Mouse (Mus musculus) CH12F3 (cell line): ENCODE data around the gene Btk.

Source experiments
- in situ Hi-C: fragments of 300-500 bp; cut with MboI; formaldehyde crosslinking; loops from 2 replicates; pipeline ENCODE4 v1.14.3; 2020; ENCODE audit warnings: low sequenced_read_pairs

The Btk gene

DNA sequence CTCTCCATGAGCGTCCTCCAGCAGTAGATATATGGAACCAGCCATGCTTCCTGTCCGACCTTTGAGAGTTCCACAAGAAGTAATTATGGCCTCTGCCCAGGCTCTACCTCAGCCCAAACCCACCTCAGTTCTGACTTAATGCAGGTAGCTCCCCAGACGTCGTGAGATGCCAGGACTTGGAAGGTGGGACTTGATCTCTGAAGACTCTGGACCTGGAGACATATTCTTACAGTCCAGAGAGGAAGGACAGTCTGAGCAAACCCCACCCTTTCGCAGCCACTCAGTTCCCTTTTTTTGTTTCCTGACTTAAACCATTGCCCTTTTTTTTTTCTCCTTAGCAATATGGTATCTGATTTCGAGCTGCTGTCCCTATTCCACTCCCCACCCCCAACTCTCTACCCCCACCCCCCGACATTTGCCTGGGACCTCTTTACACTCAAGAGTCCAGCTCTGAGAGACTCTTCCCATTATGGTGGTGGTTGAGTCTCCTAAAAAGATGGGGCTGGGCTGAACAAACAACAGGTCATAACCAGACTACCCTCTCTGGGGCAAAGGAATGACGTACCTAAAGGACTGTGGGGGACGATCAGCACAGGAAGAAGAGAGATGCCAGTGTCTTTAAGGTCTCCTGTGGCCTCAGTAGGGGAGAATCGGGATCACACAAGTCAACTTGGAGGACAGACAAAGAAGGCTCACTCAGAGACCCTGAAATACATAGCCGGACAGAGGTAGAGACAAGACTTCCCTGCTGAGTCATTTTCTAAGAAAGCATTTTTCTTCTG is at the start of gene Btk:
Gene Btk, minus strand, starts transcription at position 683 of the 782 bp plus-strand sequence.
- in situ Hi-C loops = no loop called here

GRCm38 (mm10) chrX:134632710-134633109 is 49.3 kb upstream of the Btk start:
- in situ Hi-C loops = no loop called here

DNA sequence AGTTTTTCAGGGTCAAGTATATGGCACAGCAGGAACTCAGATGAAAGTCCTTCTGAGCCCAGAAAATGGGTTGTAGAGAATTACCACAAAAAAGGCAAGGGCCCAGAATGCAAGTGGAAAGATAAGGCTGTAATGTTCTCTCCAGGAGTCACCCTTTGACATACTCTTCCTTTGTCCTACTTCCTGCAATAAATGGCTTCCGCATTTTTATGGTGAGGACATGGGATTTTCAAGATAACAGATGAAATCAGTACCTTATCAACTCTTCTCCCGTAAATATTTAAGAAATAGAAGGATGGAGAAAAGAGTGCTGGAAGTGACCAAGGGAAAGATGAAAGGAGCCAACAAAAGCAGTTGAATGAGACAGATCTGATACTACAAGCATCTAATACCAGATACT is 44.8 kb upstream of the Btk start:
- in situ Hi-C loops = no loop called here

DNA sequence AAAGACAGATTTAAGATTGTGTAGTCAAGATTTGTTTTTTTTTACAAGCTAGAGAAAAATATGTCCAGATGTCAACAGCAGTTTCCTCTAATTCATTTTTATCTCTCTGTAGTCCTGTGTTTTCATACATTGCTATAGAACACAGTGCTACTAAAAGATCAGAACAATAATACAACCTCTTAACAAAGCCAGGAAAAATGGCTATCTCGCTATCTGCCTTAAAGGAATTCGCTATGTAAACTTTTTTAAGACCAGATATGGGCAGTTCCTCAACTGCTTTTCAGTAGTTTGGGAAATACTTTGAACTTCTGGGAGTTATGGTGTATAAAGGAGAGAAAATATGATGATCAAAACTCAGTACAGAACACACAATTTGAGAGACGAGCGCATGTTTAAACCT is 40.0 kb upstream of the Btk start:
- in situ Hi-C loops = no loop called here

DNA sequence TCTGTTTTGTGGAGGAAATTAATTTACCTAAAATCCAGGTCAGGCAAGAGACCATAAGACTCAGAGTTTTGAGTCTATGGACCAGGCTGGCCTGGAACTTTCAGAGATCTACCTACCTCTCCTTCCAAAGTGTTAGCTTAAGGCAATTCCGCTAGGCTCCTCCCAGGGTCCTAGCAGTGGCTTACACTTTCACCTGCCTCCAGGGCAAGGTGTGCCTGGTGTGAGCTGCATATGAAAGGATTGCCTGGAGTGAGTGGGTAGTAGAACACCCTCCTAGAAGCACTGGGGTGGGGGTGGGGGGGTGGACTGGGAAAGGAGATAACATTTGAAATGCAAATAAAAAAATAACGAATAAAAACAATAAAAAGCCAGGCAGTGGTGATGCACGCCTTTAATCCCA is 38.3 kb upstream of the Btk start:
- in situ Hi-C loops = no loop called here

DNA sequence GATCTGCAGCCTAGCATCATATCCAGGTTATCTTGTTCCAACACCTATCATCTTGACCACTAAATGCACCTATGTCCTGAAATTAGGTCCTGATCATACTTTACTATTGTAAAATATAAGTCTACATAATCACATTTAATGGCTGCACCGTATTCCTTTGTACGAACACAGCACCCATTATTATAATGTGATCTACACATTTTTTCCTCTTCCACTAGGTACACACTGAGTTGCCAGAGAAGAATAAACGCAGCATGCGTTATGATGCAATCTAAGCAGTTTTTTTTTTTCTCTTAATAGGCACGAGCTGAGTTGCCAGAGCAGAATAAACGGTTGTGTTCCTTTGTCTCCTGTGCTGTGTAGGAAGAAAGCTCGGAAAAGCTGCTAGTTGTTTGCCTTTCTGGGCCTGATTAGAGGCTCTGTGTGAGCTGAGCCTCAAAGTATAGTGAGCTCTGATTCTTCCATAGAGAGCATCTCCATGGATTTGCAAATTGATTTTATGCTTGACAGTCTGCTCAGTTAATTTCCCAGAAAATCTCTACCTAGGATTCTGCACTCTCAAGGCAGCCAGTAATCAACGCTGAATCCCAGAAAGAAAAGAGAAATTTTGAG is 37.0 kb upstream of the Btk start:
- in situ Hi-C loops = no loop called here

- in situ Hi-C loops = no loop called here
These were observed 36.3 kb upstream of the Btk start for GRCm38 (mm10) chrX:134619695-134620094.

DNA sequence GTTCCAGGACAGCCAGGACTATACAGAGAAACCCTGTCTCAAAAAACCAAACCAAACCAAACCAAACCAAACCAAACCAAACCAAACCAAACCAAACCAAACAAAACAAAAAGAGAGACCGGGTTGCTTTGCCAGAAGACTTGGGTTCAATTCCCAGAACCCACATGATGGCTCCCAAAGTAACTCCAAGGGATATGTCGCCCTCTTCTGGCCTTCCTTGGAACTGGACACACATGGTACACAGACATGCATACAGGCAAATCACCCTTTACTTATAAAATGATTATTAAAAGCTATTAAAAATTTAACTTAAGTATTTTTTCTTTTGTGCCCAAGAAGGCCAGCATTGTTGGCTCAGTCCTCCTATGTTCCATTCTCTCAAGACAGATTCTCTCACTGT is 30.9 kb upstream of the Btk start:
- in situ Hi-C loops = no loop called here

GRCm38 (mm10) chrX:134612285-134612959 is 29.1 kb upstream of the Btk start:
- in situ Hi-C loops = no loop called here

DNA sequence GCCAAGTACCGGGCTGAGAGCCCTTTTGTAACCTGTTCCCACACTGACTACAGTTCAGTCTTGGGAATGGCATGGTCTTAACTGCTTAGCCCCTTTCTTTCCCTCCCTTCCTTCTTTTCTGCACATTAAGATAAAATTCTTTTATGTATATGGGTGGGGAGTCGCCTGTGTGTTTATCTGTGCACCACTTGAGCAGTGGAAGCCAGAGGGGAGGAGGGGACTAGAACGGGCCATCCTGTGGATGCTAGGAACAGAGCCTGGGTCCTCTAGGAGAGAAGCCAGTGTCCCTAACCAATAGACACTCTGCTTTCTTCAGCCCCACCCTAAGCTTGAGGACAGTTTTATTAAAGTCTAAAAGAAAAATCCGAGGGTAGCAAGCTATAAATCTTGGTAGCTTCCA is 27.6 kb upstream of the Btk start:
- in situ Hi-C loops = no loop called here

DNA sequence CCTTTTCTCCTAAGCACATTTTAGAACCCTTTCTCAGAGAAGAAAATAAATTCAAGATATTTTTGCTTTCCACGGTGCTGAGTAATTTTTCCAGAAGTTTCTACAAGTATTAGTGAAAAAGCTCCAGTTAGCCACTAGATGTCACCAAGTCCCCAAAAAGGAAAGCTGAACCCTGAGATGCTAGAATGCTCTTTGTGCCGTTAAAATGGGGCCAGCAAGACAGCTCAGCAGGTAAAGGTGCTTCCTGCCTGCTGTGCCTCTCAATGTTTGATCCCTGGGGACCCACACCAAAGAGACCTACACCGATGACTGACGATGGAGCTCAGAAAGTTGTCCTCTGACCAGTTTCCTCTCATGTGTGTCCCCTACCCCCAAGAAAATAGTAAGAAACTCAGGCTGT is 26.1 kb upstream of the Btk start:
- in situ Hi-C loops = no loop called here

- in situ Hi-C loops = no loop called here
These were observed 18.2 kb upstream of the Btk start for GRCm38 (mm10) chrX:134601380-134602120.

GRCm38 (mm10) chrX:134600659-134601379 is 17.4 kb upstream of the Btk start, which contains the start of the genes Gla and Hnrnph2:
Gene Gla, minus strand, starts transcription at chrX:134601125.
Gene Hnrnph2, plus strand, starts transcription at chrX:134601179.
- in situ Hi-C loops = no loop called here

DNA sequence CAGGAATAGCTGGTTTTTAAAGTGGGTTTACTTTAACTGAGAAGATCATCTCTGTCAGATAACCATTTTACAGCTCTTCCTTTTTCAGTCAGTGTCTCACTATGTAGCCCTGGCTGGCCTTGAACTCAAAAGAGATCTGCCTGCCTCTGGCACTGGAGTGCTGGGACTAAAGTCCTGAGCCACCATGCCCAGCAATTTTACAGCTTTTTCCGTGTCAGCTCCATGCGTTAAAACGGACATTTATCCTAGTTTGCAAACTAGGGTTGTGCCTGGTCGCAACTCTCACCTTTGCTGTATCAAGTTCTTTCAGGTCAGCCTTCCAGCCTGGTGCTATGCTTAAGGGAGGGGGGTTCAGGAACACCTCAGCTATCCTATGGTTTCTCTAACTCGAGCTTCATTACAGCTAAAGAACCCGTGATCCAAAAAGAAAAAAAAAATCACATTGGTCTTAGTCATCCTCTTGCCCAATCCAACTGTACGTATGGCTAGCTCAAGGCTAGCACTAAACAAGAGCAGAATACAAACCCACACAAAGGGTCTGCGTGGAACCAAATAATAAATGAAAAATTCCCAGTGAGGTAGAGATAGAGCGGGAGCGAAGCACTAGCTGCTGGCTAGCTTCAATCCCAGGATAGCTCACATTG is 16.7 kb upstream of the Btk start:
- in situ Hi-C loops = no loop called here

GRCm38 (mm10) chrX:134589836-134590235 is 6.5 kb upstream of the Btk start:
- in situ Hi-C loops = no loop called here

- in situ Hi-C loops = no loop called here
These were observed 5.6 kb upstream of the Btk start for GRCm38 (mm10) chrX:134588997-134589396.

DNA sequence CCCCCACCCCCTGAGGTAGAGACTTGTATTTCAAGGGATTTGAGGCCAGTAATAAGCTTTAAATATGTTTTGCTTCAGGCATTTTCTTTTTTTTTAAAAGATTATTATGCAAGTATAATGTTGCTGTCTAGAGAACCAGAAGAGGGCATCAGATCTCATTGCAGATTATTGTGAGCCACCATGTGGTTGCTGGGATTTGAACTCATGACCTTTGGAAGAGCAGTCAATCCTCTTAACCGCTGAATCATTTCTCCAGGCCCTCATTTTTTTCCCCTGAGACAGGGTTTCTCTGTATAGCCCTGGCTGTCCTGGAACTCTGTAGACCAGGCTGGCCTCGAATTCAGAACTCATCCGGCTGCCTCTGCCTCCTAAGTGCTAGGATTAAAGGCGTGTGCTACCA is 4.9 kb upstream of the Btk start:
- in situ Hi-C loops = no loop called here

GRCm38 (mm10) chrX:134586447-134586846 is 3.1 kb upstream of the Btk start:
- in situ Hi-C loops = no loop called here

DNA sequence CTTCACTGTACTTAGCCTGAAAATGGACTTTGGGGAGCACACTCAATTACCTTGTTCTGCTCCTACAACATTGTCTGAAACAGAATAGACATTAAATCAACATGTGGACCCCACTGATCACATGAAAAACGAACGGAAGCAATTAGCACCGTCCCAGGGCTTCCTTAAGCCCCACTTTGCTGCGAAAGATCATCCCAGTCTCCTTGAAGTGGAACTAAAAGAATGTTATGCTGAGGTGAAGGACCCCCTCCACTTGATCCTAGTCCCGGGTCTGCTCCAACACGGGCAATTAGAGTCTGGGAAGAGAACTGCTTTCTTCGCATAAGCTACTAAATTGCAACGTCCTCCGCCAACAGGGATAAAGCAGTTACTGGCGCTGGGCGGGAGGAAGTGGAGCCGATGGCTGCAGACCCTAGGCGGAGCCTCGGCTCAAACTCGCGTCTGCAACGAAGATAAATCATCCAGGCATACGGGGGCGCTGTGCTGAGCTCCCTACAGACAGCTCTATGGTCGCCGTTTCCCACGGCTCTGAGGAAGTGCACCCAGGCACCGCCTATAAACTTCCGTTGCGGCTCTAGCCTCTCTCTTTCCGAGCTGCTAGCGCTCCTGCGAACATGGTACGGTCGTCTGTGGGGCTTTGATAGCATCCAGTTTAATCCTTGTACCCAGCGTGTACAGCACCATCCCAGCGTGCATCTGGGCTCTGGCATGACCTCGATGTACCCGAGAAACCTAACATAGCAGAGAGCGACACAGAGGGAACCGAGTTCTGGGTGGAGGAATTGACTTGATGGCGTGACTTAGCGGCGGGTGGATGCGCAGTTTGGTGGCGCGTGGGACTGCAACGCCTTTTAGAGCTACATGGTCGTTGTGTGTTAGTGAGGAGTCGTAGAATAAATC is 2.0 kb upstream of the Btk start, which contains the start of gene Rpl36a:
Gene Rpl36a, plus strand, starts transcription at position 552 of the 900 bp plus-strand sequence.
- in situ Hi-C loops = no loop called here
